Mouse (Mus musculus) kidney, adult 2 months (tissue): ENCODE data around the gene Idh2. TPM values are rescaled to one million over a fixed set of nuclear protein-coding genes. Genes with fewer than 3 reads are reported as not detected.

Source experiments
- DNase-seq: peaks from one replicate; pipeline ENCODE4 v3.0.0; 2021
- H3K27ac ChIP-seq: fragments of 200-500 bp; 2 replicates; pipeline ENCODE4 v1.5.1; 2012; ENCODE audit warnings: low read depth, low read length, control low read depth, inconsistent platforms; ENCODE audit not compliant: insufficient read depth
- H3K27me3 ChIP-seq: fragments of 200-500 bp; replicated peaks from 2 replicates; pipeline ENCODE4 v1.6.1; 2012; ENCODE audit warnings: mild to moderate bottlenecking, moderate library complexity, low read length, inconsistent platforms; ENCODE audit not compliant: control insufficient read depth, insufficient read depth
- H3K36me3 ChIP-seq: fragments of 200-500 bp; 2 replicates; pipeline ENCODE4 v1.6.1; 2012; ENCODE audit warnings: mild to moderate bottlenecking, moderate library complexity, low read length, inconsistent platforms; ENCODE audit not compliant: control insufficient read depth, insufficient read depth
- H3K4me1 ChIP-seq: fragments of 200-500 bp; 2 replicates; pipeline ENCODE4 v1.6.1; 2011; ENCODE audit warnings: low read length; ENCODE audit not compliant: control insufficient read depth, insufficient read depth
- H3K4me3 ChIP-seq: fragments of 200-500 bp; 2 replicates; pipeline ENCODE4 v1.5.1; 2011; ENCODE audit warnings: mild to moderate bottlenecking, low read depth, low read length, control low read depth; ENCODE audit not compliant: insufficient read depth
- CTCF ChIP-seq: fragments of 200-500 bp; conservative IDR thresholded peaks from 2 replicates; pipeline ENCODE4 v1.5.1; 2011; ENCODE audit warnings: low read depth, mild to moderate bottlenecking, control low read depth, low read length, moderate library complexity, mixed read lengths; ENCODE audit not compliant: insufficient read depth, insufficient read length
- POLR2A ChIP-seq: fragments of 200-500 bp; IDR thresholded peaks from one replicate; pipeline ENCODE4 v1.6.1; 2011; ENCODE audit warnings: low read depth, low read length, control low read depth
- WGBS: fragments of 180-500 bp; shearing (Covaris S2); methylation state at CpG from one replicate; pipeline ENCODE4 v1.1.7; 2018; 5-methylcytosine and 5-hydroxymethylcytosine counted together
- polyA plus RNA-seq: library from polyadenylated mRNA; depleted of rRNA; stranded (reverse); fragments of >200 nt; gene quantifications from 2 replicates; pipeline ENCODE4 v1.2.3, GENCODE M21; 2012

Idh2 gene
- polyA plus RNA-seq, 1 experiment: 688 TPM

DNA sequence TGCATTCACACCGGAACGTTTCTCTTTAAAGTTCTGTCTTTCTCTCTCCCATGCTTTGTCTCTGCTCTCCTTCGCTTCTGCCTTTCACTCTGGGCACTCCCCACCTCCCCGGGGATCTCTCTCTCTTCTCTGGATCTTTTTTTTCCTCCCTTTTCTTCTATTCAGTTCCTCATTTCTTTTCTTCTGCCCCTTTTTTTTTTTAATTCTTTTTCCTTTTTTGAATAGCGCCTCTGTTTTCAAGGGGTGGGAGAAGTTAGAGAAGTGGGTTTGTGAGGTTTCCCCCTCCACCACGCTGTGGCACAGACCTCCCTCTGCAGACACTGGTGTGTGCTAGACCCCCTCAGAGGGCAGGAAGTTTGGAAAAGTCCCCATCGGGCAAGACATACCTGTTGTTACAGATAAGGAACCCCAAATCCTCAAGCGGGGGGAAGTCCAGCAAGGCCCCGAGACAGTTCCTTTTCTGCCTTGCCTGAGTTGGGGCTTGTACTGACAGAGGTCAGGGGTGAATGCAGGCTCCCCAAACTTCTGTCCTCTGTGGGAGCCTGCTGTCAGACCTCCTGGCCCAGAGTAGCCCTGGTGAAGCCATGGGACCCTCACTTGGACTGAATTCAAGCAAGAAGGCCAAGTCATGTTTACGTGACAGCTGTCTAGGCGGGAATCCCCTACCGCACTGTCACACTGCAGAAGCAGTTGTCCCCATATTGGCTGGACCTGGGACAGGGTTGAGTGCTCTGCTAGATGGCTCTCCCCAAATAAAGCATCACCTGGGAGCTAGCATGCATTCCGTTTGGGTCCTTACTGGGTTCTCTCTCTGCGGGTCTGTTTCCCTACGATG is 51.1 kb downstream of the Idh2 start:
- 82% methylated on average over 15 of the region's 15 CpGs for WGBS
- no peak overlapping the region for H3K27ac ChIP-seq
- TF ChIP-seq POLR2A: no peak
- no peak for TF ChIP-seq CTCF

DNA sequence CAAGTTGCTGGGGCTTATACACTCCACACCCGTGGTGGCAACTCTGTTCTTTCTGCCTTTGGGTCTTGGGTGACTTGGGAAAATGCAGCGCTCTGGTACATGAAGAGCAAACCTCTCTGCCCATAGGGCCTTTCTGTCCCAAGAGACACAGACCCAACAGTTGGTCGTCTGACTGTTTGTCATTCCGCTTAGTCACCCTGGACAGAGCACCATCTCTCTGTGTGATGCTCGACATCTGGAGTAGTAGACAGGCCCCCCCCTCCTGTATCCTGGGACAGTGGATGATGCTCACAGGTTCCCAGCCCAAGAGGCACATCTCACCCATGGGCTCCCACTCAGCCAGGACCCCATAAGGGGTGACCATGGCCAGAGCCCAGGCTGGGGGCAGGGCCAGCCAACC is 51.9 kb downstream of the Idh2 start:
- 86% methylated on average over 5 of the region's 5 CpGs for WGBS
- no peak overlapping the region for H3K27ac ChIP-seq
- no peak overlapping the region for H3K4me3 ChIP-seq
- no peaks in the 10 kb centered on the region for H3K36me3 ChIP-seq
- H3K27me3 ChIP-seq: no peaks in the 10 kb centered on the region
- TF ChIP-seq CTCF: no peak
- TF ChIP-seq POLR2A: no peak
- H3K4me1 ChIP-seq: peaks cover 30% of the 10 kb centered on the region
- no peak for DNase-seq

More for the DNA sequence above, 51.1 kb downstream of the Idh2 start:
- Histone ChIP-seq H3K4me3 (no peak overlapping the region), H3K27me3 (no peaks in the 10 kb centered on the region), H3K36me3 (no peaks in the 10 kb centered on the region), H3K4me1 (peaks cover 23% of the 10 kb centered on the region)
- no peak for DNase-seq

DNA sequence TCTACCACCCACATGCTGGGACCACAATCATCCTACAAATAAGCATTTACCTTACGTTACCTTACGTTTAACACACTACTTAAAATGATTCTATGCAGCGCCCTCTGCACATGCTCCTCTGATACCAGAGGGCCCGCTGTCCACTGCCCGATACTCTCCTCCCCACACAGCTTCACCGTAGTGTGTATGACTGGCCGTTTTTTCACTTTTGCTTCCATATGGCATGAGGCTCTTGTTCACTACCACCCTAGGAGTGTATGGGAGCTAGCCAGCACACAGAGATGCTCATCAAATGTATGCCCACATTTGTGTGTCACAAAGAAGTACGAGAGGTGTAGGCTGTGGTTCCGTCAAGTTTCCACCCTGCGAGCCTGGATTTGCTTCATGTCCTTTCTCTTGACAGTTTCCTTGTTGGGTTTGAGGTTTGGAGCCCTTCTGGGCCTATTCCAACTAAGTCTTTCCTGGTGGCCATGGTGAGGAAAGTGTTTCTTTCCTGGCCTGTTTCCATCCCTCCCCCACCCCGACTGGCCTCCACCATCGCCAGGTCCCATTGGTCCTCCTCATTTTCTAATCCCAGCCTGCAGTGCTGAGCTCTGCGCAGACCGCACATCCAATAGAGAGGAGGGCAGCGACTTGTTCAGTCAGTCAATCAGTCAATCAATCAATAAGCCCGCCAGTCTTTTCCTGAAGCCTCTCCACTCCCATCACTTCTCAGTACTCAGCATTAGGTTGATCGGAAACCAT is 52.9 kb downstream of the Idh2 start:
- peak; percentile 34 for DNase-seq
- H3K27ac ChIP-seq: no peak overlapping the region
- no peaks in the 10 kb centered on the region for H3K27me3 ChIP-seq
- WGBS: 92% methylated on average over 17 of the region's 17 CpGs
- no peaks in the 10 kb centered on the region for H3K36me3 ChIP-seq
- no peak overlapping the region for H3K4me3 ChIP-seq
- peaks cover 40% of the 10 kb centered on the region for H3K4me1 ChIP-seq
- TF ChIP-seq CTCF: no peak
- TF ChIP-seq POLR2A: no peak

DNA sequence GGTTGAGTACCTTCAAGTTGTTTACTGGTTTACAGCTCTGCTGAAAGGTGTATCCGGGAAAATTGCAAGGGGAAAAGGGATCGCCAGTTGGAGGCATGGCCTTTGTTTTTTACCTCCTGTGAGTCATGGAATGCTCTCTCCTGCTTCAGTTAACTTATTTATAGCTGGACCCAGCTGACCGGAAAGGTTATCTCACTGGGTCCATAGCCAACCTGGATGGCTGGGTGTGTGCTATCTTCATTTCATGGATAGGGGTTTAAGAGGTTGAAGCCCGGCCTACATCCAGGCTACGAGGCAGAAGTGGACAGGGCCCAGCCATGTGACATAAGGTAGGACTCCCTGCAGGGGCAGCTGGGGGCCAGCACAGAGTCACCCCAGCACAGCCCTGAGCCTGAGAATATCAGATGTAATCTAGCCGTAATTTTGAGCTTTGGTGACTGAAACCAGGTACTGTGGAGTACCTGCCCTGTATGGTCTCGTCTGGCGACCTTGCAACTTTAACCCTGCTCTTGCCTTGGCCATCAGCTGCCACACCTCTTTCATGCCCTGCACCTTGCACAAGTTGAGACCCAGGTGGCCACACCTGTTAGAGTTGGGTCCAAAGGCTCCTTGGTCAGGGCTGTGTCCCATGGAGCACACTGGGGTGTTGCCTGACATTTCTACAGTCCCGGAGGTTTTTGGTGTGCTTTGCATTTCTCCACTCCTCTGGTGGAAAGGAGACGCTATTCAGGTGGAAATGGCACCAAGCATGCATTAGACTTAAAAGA is 55.0 kb downstream of the Idh2 start:
- Histone ChIP-seq H3K27ac (peak overlapping the region; percentile 59), H3K36me3 (no peaks in the 10 kb centered on the region), H3K4me1 (peaks cover 53% of the 10 kb centered on the region), H3K27me3 (no peaks in the 10 kb centered on the region), H3K4me3 (no peak overlapping the region)
- TF ChIP-seq CTCF: no peak
- no peak for TF ChIP-seq POLR2A
- 50% methylated on average over 10 of the region's 10 CpGs for WGBS
- DNase-seq: peak; percentile 76

DNA sequence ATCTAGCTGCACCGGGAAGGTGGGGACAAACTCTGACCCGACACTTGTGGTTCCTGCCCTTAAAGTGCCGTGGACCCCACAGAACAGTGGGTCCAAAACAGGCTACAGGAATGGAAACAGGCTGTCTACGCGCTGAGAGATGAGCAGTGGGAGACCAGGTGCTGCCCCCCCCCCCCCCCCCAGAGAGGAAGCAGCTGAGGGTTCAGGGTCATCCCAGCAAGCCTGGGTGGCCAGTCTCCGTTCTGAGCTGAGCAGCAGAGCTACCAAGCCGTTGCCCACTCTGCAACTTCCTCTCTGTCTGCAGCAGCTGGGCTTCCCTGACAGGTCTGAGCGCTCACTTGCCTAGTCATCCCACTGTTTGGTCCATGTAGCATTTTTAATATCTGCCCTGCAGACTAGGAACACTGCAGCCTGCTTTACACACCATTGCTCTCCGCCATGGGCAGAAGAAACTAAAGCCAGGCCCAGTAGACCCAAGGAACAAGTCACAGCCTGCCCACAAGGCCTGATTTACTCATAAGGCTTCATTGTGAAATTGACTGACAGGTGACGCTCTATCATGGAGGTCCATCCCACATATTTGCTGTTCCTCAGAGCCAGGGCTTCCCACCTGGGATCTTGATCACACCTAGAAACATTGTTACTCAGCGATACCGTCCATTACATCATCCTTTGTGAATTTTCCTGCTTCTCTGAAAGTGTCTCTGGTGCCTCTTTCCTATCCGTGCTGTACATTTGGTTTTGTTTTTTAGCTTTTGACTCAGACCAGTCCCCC is 55.9 kb downstream of the Idh2 start:
- no peak for DNase-seq
- no peaks in the 10 kb centered on the region for H3K36me3 ChIP-seq
- 68% methylated on average over 13 of the region's 13 CpGs for WGBS
- peak overlapping the region; percentile 84 for H3K27ac ChIP-seq
- H3K27me3 ChIP-seq: no peaks in the 10 kb centered on the region
- H3K4me3 ChIP-seq: no peak overlapping the region
- TF ChIP-seq CTCF: no peak
- no peak for TF ChIP-seq POLR2A
- peaks cover 52% of the 10 kb centered on the region for H3K4me1 ChIP-seq

DNA sequence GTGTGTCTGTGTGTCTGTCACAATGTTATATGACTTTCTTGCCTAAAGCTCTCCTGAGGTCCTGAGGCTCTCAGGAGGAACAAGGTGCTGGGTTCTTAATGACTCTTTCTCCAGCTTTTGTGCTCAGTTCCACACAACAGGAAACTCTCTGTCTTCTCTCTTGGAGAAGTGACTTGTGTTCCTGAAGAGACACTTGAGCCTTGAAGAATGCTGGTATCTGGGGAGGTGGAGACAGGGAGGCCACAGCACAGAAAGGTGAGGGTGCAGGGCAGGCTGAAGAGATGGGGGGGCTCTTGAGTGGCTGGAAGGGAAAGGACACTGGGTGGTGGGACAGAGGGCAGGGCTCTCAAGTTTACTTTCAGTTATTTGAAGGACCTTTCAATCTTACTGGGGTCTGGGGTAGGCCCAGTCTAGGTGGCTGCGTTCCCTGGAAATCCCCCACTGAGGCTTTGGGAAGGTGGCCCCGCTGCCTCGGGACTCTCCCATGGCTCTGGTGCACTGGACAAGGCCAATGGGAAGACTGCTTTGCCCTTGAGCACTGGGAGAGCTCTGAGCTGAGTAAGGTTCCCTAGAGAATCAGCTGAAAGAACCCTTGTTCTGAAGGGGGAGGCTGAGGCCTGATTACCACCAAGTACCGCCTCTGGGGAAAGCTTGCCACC is 56.7 kb downstream of the Idh2 start:
- H3K36me3 ChIP-seq: no peaks in the 10 kb centered on the region
- no peak for DNase-seq
- WGBS: 62% methylated on average over 4 of the region's 4 CpGs
- H3K4me1 ChIP-seq: peaks cover 52% of the 10 kb centered on the region
- H3K4me3 ChIP-seq: no peak overlapping the region
- TF ChIP-seq POLR2A (no peak), CTCF (no peak)
- no peaks in the 10 kb centered on the region for H3K27me3 ChIP-seq
- H3K27ac ChIP-seq: peak overlapping the region; percentile 84
